Mouse (Mus musculus): ENCODE results near the gene Rnf167.

Rnf167 gene

GRCm38 (mm10) chr11:70671333-70672047 is 24.5 kb downstream of the Rnf167 start:
- no peak for DNase-seq (ENCODE audit: low read depth in 2 of 2, low spot score in 2 of 2)

DNA sequence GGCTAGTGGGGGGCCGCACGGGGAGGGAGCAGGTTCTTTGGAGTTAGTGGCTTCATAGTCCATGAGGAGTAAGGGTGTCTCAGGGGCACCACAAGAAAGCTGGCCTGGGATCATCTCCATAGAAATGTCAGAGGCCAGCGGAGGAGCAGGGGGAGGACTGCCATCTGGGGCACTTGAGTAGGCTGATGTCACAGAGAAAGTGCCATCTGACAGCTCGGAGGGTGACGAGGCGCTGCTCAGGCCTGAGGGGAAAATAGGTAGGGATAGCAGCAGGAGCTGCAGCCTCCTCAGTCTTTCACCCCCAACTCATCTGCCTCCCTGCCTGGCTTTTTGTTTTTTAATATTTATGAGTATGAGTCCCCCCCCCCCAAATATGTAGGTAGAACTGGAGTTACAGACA is 27.0 kb downstream of the Rnf167 start:
- no peak for DNase-seq (ENCODE audit: low read depth in 2 of 2, low spot score in 2 of 2)

DNA sequence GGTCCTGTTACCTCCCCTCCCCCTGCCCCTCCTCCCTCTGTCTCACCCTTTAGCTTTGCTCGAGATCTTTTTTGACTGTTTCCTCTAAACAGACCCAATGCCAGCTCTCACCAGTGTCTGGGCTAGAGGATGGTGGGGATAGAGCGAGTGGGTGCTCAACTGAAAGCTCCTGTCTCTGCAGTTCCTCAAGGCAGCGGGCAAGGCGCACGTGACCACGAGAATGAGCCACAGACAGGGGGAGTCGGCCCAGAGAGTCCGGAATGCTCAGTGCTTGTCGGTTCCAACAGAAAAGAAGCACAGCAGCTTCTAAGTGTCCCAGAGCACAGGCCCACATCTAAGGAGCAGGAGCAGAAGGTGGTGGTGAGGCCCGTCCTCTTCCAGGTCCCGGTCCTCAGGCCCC is 27.5 kb downstream of the Rnf167 start:
- no peak for DNase-seq (ENCODE audit: low read depth in 2 of 2, low spot score in 2 of 2)

- DNase-seq (ENCODE audit: low read depth in 2 of 2, low spot score in 2 of 2) = no peak
These were observed 31.1 kb downstream of the Rnf167 start for GRCm38 (mm10) chr11:70678092-70678491.

DNA sequence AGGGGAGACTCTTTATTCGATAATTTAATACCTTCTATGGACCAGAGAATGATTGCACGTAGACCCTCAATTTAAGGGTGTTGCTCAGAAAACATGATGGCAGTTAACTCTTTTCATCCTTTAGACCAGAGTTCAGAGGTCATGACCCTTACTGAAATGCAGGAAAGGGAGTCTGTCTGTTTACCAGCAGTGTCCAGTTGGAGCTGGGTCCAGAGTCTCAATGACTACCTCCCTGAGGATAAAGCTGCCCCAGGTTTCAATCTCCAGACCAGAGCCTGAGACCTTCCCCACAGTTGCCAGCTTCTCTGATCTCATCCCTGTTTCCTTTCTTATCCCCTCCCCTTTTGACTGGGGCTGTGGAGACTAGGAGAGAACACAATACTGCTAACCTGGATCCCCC is 31.5 kb downstream of the Rnf167 start:
- DNase-seq (ENCODE audit: low read depth in 2 of 2, low spot score in 2 of 2) = no peak

DNA sequence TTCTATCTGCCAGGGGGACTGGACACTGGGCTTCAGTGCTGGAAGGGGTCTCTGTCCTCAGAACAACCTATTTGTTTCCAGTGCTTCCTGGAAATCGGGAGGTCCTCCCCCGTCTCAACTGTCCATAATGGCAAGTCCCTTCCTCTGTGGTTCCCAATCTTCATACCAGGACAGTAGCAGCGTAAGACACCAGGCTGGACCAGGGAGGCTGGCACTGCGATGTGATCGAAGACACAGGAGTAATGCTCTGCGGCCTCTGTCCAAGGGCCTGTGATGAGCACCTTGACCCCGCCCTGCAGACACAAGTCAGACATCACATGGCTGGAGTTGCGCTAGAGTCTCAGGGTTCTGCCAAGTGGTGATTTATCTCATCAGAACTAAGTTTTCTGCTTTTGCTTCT is 32.3 kb downstream of the Rnf167 start:
- DNase-seq (ENCODE audit: low read depth in 2 of 2, low spot score in 2 of 2) = no peak

GRCm38 (mm10) chr11:70679894-70680293 is 32.9 kb downstream of the Rnf167 start:
- DNase-seq (ENCODE audit: low read depth in 2 of 2, low spot score in 2 of 2) = no peak

DNA sequence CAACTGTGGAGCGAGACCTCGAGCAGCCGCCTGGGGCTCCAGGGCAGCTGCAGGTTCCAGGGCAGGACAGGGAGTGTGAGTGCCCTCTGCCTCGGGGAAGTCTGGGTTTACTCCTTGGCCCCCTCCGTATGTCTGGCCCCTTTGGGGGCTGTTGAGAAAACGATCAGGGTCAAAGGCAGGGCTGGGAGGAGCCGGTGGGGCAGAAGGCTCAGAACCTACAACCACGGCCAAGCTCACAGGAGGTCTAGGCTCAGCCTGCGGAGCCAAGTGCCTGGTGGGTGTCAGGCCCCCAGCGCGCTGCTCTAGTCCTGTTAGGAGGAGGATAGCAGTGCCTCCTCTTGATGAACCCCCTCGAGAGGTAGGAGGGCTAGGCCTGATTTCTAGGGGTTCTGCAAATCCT is 34.1 kb downstream of the Rnf167 start:
- no peak for DNase-seq (ENCODE audit: low read depth in 2 of 2, low spot score in 2 of 2)

GRCm38 (mm10) chr11:70681897-70682581 is 35.0 kb downstream of the Rnf167 start:
- peak; percentile 19 to 34 for DNase-seq (ENCODE audit: low read depth in 2 of 2, low spot score in 2 of 2)

GRCm38 (mm10) chr11:70683640-70684039 is 36.6 kb downstream of the Rnf167 start:
- no peak for DNase-seq (ENCODE audit: low read depth in 2 of 2, low spot score in 2 of 2)

DNA sequence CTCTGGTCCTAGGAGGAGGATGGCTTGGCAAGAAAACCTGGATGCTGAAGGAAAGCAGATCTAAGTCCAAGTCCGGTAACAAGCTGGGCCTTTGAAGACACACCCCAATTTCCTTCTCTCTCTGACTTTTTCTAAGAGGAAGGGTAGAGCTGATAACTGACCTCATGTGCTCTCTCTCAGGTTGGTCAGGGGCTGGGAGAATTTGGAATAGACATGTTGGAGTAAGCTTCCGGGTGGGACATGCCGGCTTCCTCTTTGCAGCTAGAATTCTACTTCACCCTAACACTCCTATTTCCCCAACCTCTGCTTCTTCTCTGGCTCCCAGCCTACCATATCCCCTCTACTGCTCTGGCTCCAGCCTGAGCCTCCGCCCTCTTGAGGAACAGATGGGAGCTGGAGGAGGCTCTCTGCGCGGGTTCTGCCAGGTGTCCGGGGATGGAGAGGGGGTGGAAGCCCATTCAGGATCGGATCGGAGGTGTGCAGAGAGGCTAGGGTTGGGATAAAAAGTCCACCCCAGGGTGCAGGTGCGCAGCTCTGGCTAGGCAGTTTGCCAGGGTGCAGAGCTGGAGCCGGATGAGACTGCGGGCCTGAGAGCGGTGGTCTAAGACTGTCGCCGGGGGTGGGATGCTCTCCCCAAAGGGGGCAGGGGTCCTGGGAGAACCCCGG is 40.0 kb downstream of the Rnf167 start:
- DNase-seq (ENCODE audit: low read depth in 2 of 2, low spot score in 2 of 2) = no peak

- DNase-seq (ENCODE audit: low read depth in 2 of 2, low spot score in 2 of 2) = peak; percentile 76 to 80
These were observed 40.7 kb downstream of the Rnf167 start, which contains the start of gene Camta2 for GRCm38 (mm10) chr11:70687601-70688199. Gene Camta2, minus strand, starts transcription at chr11:70688105.

DNA sequence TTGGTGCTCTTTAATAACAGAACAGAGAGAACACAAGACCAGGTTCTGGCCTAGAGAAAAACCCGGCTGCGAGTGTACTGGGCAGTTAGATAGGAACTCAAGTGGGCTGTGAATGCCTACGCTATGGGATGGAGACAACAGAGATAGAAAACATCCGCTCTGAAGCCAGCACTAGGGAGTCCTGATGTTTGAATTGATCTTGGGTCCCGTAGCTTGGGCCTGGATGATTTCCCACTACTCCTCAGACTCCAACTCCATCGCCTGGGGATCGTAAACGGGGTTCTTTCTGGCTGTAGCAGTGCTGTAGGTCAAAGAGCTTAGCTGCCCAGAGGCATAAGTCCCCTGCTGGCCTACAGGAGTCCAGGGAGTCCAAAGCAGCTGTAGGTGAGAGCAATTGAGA is 41.3 kb downstream of the Rnf167 start:
- no peak for DNase-seq (ENCODE audit: low read depth in 2 of 2, low spot score in 2 of 2)

GRCm38 (mm10) chr11:70689578-70689977 is 42.5 kb downstream of the Rnf167 start:
- DNase-seq (ENCODE audit: low read depth in 2 of 2, low spot score in 2 of 2) = no peak

DNA sequence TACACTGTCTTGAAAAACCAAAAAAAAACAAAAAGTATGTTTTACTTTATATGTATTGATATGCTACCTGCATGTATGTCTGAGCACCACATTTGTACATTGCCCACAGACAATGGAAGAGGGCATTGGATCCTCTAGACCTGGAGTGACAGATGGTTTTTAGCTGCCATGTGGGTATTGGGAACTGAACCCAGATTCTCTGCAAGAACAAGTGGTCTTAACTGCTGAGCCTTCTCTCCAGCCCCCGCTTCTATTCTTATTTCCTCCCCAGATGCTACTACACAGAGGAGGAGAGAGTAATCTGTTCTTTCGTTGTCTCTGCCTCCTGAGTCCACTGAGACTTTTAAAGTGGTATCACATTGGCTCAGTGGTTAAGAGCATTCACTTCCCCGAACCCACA is 46.5 kb downstream of the Rnf167 start:
- DNase-seq (ENCODE audit: low read depth in 2 of 2, low spot score in 2 of 2) = no peak

GRCm38 (mm10) chr11:70697376-70697775 is 50.3 kb downstream of the Rnf167 start:
- peak in 1 of 2 experiments; percentile 37 for DNase-seq (ENCODE audit: low read depth in 2 of 2, low spot score in 2 of 2)

DNA sequence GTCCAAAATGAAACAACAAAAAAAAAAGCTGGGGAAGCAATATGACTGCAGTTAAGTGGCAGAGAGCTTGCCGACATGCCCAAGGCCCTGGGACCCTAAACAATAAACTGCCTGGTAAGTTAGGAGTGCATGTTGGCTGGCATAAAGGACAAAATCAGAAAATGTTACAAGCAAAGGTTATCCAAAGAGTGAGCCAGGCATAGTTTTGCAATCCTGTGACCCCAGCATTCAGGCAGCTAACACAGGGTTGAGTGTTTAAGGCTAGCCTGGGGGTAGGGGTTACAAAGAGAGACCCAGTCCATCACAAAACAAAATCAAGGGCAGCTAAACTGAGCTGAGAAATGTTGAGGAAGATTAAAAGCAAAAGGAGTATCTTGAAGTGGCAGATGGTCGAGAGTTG is 52.0 kb downstream of the Rnf167 start:
- DNase-seq (ENCODE audit: low read depth in 2 of 2, low spot score in 2 of 2) = no peak

DNA sequence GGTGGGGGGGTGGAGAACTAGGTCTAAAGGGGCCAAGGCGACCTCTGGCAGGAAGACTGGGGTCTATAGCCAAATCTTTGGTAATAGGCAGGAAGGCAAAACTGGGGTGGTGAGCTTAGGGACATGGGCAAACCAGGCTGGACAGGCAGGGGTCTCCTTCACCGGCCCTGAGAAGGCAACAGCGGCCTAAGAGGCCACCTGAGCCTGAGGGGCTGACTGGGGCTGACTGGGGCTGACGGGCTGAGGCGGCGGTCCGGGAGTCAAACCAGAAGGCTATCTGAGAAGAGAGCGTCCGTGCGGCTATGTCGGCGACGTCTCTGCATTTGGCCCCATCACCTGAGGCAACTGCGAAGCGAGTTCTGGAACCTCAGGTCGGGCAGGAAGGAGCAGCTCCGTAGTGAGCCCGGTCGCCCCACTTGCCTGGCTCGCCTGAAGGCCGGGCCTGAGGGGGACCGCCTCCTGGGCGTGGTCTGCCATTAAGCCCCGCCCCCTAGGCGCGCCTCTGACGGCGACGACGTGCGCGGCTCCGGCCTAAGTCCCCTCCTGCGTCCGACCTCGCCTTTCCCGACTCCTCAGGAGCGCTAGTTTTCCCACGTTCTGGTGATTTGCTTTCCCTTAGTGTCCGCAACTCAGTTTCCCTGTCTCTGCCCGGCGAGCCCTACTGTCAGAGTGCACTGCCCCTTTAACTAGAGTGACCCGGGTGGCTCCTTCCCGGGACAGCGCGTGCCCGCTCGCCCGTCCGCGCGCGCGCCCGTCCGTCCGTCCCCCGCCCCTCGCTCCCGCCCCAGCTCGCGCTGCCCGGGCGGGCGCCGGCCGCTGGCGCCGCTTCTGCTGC is 52.9 kb downstream of the Rnf167 start, which contains the start of the genes Inca1 and Kif1c:
Gene Inca1, minus strand, starts transcription at position 434 of the 835 bp plus-strand sequence.
Gene Kif1c, plus strand, starts transcription at position 827 of the 835 bp plus-strand sequence.
- peak; percentile 90 to 93 for DNase-seq (ENCODE audit: low read depth in 2 of 2, low spot score in 2 of 2)

GRCm38 (mm10) chr11:70700613-70701012 is 53.6 kb downstream of the Rnf167 start:
- DNase-seq (ENCODE audit: low read depth in 2 of 2, low spot score in 2 of 2) = peak; percentile 34 to 36

All from CD8-positive naive resting alpha-beta T cell, adult 2 months (primary cell).